Mouse (Mus musculus): ENCODE results near the gene Fabp6.
A peak's percentile ranks its signal among the peaks of the same experiment; 100 is the strongest.

The Fabp6 gene

DNA sequence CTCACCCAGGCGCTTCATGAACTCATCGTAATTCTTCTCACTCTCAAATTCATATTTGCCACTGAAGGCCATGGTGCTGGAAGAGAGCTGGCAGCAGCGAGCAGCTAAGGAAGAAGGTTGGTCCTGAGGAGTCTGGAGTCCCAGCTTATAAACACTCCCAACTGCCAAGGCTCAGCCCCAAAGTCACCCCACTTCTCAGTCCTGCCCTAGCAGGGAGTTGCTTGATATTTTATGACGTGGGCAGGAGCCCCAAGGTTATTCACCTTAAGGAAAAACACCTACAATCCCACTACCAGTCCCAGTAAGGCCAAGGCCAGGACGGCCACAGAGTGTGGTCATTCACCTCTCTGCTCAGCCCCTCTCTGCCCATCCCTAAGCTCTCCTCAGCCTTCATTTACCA lies at the start of gene Fabp6:
Fabp6 (minus strand) TSS at position 101 of the 400 bp plus-strand sequence.
- no peak for DNase-seq (ENCODE audit: low spot score in 2 of 2)

DNA sequence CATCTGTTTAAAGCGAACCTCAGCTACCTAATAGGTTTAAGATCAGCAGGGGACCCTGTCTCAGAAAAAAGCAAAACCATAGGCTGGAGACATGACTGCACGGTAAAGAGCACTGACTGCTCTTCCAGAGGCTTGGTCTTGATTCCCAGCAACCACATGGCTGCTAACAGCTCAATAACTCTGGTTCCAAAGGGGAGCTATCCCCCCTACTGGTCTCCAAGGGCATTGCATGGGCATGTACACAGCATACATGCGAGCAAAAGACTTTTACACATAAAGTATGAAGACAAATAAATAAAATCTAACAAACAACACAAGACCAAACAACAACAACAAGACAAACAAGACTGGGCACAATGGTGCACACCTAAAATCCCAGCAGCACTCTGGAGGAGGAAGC lies 43.9 kb upstream of the Fabp6 start:
- no peak for DNase-seq (ENCODE audit: low spot score in 2 of 2)

DNA sequence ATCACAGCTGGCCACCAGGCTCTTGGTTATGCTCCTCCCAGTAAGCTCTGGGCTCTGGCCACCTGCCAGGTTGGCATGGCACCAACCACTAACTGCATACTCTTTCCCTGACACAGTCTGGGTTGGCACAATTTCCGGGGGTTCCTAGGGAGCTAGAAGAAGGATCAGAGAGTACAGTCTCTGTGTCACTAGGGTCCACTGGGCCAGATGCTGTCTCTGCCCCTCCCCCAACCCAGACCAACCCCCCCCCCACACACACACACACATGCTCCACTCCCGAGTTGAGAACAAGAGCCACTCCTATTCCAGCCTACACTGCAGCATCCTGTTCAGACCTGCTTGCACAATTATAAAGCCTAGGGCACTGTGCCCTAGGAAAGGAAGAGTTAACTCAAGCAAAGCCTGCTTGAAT lies 41.8 kb upstream of the Fabp6 start:
- peak in 1 of 2 experiments; percentile 6 for DNase-seq (ENCODE audit: low spot score in 2 of 2)

DNA sequence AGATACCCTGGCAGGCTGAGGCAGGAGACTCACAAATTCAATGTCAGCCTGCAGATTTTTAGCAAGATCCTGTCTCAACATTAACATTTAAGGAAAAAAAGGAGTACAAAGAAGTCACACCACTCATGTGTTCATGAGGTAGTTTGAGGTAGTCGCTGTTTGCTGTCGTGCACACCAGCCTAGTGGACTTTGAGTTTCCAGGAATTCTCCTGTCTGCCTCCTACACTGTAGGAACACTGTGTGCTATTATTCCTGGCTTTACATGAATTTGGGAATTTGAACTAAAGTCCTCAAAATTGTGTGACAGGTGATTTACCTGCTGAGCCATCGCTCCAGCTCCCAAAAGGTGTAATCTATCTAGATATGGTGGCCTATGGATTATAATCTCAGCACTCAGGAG lies 37.1 kb upstream of the Fabp6 start:
- no peak for DNase-seq (ENCODE audit: low spot score in 2 of 2)

DNA sequence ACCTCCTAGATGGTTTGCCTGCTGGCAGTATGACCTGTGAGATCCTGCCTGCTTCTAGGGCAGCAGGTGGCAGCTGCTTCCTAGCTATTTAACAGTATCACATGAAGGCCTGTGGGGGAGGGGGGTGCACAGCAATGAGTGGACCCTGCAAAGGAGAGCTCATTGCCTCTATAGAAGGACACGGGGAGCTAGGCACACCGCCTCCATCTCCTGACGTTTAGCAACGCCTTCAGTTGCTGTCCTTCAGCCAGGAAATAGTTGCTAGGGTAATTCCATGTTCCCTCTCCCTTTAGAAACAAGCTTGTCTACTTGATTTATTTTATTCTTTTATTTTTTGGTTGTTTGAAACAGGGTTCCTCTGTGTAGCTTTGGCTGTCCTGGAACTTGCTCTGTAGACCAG lies 35.4 kb upstream of the Fabp6 start:
- no peak for DNase-seq (ENCODE audit: low spot score in 2 of 2)

DNA sequence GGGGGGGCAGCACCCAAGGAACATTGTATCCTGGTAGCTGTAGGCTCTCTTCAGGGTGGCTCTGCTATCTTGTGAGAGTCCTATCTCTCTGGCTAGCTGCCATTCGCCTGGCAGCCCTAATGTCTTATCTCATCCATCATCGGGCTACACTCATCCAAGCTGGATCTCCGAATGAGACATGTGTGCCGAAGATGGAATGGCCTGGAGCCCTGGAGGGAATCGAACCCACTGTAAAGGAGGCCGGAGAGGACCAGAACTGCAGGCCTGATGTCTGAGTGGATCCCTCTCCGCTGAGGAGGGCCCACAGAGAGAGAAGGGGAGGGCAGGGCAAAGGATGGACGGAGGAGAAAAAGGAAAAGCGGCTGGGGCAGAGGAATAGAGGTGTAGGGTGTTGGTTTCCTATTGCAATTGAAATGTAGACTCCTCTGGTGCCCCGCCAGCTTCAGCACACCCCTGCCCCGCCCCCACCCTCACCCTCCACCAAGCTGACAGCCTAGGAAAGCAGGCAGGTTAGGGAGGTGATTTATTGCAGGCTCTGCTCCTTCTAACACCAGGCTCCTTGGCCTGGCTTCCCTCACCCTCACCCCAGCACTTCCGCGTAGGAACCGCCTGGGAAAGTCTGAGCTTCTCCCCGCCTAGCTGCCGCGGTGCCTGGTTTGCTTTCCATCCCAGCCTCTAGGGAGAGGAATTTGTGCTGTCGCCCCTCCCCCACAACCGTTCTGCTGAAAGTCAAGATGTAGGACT lies 32.5 kb upstream of the Fabp6 start:
- no peak for DNase-seq (ENCODE audit: low spot score in 2 of 2)

DNA sequence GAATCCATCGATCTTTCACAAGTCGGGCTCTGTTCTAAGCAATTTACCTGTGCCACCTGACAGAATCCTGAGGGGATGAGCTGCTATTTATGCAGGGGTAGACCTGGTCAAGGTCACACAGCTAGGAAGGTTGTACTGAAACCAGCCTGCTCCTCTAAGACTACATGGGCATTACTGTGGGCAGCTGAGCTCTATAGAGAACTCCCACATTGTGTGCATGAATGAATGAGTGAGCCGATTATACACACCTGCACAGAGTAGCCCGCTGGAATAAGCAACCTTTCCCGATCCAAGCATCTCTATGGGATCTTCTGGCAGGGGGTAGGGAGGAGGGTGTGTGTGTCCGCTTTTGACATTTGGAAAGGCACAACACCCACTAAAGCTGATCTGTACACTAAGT lies 31.8 kb upstream of the Fabp6 start:
- DNase-seq (ENCODE audit: low spot score in 2 of 2) = no peak

DNA sequence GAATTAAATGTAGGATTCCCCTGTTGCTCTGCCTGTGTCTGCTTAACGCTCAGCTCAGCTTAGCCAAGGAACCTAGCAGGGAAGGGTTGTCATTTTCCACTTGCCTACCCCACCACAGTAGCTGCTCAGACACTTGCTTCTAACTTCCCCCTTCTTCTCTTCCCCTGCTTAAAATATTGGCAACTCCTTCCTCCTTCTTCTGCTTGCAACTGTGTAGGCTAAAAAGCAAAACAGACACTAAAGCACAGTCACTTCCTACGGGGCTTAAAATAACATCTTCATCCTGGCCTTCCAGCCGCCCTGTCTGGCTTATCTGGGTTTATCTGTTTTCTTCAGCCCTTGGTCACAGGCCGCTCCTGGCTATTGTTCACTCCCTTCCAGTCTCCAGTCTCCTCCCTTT lies 31.2 kb upstream of the Fabp6 start:
- DNase-seq (ENCODE audit: low spot score in 2 of 2) = no peak

DNA sequence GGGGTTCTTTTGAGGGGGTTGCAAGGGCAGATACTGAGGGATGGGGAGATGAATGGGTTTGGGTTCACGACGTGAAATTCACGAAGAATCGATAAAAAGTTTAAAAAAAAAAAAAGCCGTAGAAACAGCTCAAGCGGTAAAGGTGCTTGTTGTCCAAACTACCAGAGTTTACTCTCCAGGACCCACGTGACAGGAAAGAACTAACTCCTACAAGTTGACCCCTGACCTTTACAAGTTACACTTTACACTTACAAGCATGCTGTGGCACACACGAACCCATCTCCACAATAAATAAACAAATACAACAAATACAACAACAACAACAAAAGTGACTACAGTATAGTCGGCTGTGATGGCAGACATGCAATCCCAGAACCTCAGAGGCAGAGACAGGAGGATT lies 30.3 kb upstream of the Fabp6 start:
- no peak for DNase-seq (ENCODE audit: low spot score in 2 of 2)

DNA sequence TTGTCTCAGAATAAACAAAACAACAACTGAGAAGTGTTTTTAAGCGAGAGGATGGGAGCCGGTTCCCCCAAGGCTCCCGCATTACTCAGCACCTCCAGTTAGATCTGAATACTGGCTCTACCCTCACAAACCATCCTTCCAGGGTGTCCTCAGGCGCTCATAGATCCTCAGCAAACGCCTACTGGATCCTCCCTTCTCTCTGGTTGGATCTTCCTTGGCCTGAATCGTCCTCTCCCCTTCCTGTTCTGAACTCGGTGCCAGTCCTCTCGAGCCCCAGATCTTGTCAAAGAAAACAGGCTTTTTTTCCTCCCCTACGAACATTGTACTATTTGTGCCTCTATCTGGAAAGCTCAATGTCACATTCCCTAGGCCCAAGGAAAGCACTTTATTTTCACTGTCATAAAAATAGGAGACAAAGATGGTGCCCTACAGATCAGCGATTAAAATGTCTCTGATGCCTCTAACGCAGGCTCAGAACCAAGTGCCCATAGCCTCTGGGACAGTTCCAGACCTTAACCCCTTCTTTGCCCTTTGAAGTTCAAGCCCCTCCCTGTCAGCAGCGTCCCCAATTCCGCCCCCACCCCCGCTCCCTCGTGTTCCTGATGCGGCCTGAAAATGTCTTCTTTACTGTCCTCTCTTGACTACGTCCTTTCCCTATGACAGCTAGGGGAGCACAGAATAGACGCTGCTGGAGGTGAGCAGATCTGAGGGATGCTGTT lies 25.7 kb upstream of the Fabp6 start:
- DNase-seq (ENCODE audit: low spot score in 2 of 2) = no peak

DNA sequence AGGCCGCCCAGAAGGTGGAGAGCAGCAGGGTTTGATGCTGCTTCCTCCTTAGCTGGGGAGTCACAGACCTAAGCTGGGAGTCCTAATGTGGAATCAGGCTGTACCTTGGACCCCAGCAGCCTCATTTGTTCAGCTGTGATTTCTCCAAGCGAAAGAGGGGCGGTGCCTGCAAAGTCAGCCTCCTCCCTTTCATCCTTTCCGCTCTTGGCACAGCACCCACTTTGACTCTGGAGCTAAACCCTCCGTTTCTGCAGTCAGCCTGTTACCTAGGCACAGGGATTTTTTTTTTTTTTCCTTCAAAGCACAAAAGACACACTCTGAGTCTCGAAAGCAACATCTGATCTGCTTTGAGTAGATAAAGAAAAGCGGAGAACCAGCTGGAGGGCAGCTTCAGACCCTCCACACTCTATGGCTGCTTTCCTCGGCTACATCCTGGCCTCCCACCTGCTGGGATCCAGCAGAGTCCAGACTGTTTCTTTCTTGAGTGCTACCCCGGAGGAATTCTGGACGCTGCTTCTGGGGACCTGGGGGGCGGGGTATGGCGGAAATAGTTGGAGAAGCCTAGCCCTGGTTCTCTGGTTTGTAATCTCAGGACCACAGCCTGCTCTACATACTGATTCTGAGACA lies 25.1 kb upstream of the Fabp6 start:
- no peak for DNase-seq (ENCODE audit: low spot score in 2 of 2)

DNA sequence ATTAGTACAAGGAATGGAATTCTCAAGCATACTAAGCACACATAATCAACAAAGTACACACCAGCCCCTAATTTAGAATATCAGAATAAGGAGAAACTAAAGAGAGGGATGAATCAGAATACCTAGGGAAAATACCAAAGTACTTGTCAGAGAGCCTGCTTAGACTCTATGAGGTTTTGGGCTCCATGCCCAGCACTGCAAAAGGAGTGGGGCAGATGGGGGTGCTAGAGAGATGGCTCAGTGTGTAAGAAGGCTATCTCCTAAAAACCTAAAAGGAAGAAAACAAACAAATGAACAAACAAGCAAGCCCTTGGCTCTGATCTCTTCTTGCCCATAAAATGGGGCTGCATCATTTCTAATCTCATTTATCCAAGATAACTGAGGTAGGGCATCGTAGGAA lies 23.0 kb upstream of the Fabp6 start:
- no peak for DNase-seq (ENCODE audit: low spot score in 2 of 2)

DNA sequence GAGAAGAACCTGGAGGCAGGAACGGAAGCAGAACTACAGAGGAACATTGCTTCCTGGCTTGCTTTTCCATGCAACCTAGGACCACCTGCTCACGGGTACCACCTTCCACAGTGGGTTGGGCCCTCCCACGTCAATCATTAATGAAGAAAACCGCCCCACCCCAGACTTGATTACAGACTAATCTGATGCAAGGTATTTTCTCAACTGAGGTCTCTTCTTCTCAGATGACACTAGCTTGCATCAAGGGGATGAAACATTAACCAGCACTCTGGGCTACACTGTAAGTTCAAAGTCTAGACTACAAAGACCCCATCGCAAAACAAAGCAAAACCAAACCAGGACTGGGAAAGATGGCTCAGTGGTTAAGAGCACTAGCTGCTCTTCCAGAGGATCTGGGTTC lies 20.4 kb upstream of the Fabp6 start:
- no peak for DNase-seq (ENCODE audit: low spot score in 2 of 2)

DNA sequence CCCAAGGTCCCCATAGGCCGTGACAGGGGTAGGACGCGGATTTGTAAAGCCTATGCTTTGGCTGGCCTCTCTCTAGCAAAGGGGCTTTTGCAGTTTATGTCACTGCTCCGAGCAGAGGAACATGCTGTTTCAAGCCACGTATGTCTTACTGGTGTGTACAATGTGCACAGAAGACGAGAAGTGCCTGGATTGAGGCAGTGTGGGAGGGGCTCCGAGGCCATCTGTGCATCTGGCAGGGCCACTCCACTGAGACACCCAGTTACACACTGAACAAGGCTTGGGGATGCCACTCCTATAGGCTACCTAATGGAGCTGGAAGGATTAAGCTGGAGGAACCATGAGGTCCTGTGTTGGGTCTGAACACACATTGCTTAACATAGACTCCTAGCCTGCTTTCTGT lies 17.1 kb upstream of the Fabp6 start:
- no peak for DNase-seq (ENCODE audit: low spot score in 2 of 2)

DNA sequence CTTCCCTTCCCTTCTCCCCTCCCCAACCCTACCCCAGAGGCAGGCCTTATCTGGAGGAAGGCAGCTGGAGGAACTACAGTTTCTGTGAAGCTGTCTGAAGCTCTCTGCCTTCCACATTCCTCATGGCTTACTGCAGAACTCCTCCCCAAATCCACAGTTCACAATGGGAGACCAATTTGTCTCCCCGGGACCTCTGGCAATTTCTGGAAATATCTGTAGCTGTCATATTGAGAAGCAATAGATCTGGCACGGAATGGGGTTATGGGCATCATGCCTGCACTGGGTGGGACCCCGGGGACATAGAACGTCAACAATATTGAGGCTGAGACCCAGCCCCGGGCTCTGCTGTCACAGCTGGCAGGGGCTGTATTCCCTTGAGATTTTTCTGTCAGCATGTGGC lies 16.6 kb upstream of the Fabp6 start:
- DNase-seq (ENCODE audit: low spot score in 2 of 2) = no peak

DNA sequence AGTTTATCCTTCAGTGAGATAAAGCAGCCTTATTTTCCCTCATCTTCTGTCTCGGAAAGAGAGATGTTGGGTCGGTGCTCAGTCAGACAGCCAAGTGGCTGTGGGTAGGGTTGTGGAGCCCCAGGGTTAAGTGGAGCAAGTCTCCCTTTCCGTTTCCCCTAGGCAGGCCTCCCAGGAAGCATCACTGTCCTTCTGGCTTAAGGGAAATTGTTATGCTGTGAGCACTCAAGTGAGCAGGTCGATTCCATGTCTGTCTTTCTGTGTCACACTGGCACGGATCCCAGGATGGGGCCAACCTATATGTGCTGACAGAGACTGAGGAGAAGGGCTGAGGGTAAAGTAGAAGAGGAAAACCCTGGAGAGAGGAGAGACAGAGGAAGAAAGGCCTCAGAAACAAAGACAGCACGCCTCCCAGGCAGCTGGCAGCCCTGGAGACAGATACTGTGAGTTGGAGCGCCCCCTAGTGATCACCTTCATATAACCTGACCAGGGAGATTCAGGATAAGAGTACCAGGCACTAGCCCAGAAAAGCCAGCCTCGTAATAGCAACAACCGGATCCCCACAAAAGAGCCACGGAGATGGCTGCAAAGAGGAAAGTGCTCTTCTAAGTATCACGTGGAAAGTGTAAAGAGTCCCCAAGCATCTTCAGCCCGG lies 11.6 kb upstream of the Fabp6 start:
- peak; percentile 15 to 59 for DNase-seq (ENCODE audit: low spot score in 2 of 2)

DNA sequence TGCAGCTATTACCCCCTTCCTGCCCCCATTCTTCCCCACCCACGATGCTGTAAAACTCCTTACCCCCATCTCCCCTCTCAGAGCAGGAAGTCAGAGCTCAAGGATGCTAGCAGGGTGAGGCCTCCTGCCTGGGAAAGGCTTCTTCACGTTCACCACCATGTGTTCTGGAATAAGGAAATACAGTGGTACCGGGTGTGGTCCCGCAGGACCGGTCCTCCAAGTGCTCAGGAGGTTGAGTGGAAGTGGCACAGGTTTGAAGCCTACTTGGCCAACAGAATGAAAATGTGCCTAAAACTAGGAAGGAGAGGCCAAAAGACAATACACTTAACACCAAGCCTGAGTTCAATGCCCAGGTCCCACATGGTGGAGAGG lies 9.3 kb upstream of the Fabp6 start:
- no peak for DNase-seq (ENCODE audit: low spot score in 2 of 2)

DNA sequence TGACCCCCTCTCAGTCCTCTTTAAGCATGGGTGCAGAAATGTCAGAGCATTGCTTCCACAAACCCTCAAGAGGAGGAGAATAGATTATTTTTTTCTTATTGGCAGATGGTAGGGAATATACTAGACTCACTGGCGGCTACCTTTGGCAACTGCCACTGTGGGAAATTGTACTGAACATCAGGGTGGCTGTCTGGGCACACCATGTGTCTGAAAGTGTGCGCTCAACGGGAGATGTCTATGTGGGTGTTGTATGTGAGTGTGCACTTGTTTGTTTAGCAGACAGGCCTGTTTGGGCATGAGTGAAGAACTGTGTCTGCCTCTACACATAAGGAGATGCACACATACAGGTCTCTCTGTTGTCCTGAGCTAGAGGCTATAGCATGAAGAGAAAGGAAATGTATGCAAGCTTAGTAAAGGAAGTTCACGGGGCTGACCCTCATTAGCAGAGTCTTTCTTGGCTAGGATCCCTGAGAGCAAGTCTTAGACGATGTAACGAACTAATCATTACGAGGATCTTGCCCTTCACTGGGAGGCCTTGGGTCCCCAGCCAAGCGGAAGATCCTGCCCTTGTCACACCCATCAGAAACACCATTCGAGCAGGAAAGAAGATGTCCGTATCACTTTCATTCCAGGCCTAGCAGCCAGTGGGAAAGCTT lies 8.8 kb upstream of the Fabp6 start:
- DNase-seq (ENCODE audit: low spot score in 2 of 2) = no peak

DNA sequence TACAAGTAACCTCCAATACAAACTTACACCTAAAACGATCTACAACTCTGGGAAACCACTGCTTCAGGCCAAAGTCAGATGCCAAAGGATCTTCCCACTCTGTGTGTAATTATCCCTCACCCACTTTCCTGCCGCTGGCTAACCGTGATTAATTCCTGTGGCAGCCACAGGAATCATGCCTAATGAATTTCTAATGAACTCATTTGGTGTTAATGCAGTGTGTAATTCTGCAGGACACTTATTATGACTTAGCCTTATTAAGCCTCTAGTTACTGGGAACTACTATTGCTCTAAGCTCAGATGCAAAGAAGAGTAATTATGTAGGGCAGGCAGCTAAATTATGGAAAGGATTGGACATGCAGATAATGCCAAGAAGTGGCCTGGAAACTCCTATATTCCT lies 7.1 kb upstream of the Fabp6 start:
- no peak for DNase-seq (ENCODE audit: low spot score in 2 of 2)

DNA sequence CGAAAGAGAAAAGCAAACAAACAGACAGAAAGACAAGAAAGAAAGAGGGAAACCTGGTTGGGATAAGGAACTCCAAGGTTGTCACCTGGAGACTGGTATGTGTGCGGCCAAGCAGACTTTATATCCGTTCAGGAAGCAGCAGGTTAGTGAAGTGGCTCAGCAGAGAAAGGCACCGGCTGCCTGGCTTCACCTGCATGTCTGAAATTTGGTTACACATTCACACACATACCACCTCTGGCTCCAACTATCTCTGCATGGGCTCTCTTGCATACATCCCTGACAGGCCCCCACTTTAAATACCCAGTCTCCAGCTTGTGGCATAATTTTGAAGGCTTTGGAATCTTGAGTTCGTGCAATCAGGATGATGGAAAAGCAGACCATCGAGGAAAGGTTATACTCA lies 4.5 kb upstream of the Fabp6 start:
- no peak for DNase-seq (ENCODE audit: low spot score in 2 of 2)

DNA sequence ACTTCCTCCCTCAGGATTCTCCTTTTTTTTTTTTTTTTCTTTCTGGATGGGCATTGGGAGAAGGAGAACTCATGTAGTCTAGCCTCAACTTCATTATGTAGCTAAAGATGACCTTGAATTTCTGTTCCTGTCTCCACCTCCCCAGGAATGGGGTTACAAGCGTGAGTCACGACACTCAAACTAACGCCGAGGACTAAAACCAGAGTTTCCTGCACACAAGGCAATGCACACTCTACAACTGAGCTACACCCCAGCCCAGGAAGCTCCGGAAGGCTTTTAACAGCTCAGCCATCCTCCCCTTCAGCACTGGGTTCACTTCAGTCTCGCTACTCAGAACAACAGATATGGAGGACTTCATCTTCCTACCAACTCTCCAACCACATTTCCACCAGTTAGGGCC lies 3.6 kb upstream of the Fabp6 start:
- DNase-seq (ENCODE audit: low spot score in 2 of 2) = no peak

DNA sequence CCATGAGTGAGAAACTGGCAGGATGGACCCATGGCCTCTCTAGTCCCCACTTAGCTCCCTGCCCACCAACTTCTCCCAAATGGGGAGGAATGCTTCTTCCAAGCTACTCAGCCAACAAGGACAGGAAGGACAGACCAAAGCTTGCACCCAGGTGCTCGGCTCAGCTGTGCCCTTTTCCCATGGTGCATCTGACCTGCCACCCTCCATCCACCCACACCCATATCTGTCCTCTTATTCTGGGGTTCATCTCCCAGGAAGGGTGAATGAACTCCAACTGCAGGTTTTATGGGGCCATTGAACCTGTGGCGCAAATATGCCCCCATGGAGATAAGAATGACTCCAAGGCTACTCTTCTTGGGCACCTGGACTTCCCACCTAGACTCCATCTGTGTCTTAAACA lies 2.9 kb upstream of the Fabp6 start:
- no peak for DNase-seq (ENCODE audit: low spot score in 2 of 2)
